Mouse (Mus musculus): ENCODE data around the gene Eef1a1. TPM values are rescaled to one million over a fixed set of nuclear protein-coding genes. Genes with fewer than 3 reads are reported as not detected.
"Not testable (repeated sequence)": the region's sequence is repeated elsewhere in the genome, so short reads cannot be mapped to it uniquely, and the experiment has no call there.

Gene Eef1a1
- polyA plus RNA-seq, 1 experiment from 2014 or later, result 3,742 TPM

GRCm38 (mm10) chr9:78481423-78482331 is 7.3 kb downstream of the Eef1a1 start:
- peak overlapping the region; percentile 100 for H3K27ac ChIP-seq (ENCODE audit: low read length)
- peak overlapping the region; percentile 68 for H3K4me2 ChIP-seq (ENCODE audit: low read length)
- peak overlapping the region; percentile 98 for H3K9ac ChIP-seq (replicated peaks; ENCODE audit: low read depth, low read length)
- H3K36me3 ChIP-seq (ENCODE audit: control insufficient read depth, insufficient read depth), result peaks cover 16% of the 10 kb centered on the region
- H3K4me1 ChIP-seq (replicated peaks; ENCODE audit: control insufficient read depth, insufficient read depth, low read length), result peaks cover 29% of the 10 kb centered on the region
- H3K4me3 ChIP-seq (replicated peaks; ENCODE audit: low read length), result peak overlapping the region; percentile 94
- no peaks in the 10 kb centered on the region for H3K9me3 ChIP-seq (ENCODE audit: control insufficient read depth, low read length)
- H3K27me3 ChIP-seq (replicated peaks; ENCODE audit: control insufficient read depth, insufficient read depth, low read length), result no peaks in the 10 kb centered on the region
- WGBS, result under 1% methylated on average over 75 of the region's 77 CpGs
- ATAC-seq, result peak; percentile 99

DNA sequence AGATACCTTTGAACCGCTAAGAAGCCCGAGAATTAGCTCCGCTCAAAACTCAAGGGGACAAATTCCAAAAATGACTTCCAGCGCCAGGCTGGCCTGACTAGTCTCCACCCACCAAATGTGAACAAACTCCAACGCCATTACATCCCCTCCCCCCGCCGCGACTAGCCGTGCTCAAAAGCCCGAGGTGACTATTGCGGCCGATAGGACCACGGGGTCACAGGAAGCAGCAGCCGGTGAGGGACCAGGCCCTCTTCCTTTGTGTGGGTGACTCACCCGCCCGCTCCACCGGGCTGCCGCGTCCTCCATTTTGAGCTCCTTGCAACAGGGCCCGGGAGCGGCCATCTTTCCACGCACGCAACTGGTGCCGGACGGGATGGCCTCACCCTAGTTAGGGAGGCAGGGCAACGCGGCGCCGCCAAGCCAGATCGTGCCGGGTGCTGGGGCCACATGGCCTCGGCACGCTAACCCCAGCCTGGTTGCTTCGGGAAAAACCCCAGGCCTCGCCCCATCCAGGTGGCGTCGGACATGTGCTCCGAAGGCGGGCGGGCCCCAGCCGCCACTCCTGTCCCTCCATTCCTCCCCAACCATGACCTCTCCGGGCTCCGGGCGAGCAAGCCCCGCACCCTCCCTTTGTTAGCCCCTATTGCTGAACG is 8.1 kb downstream of the Eef1a1 start:
- H3K36me3 ChIP-seq (ENCODE audit: control insufficient read depth, insufficient read depth), result peaks cover 20% of the 10 kb centered on the region
- peaks cover 29% of the 10 kb centered on the region for H3K4me1 ChIP-seq (replicated peaks; ENCODE audit: control insufficient read depth, insufficient read depth, low read length)
- H3K4me2 ChIP-seq (ENCODE audit: low read length), result peak overlapping the region; percentile 68
- no peaks in the 10 kb centered on the region for H3K27me3 ChIP-seq (replicated peaks; ENCODE audit: control insufficient read depth, insufficient read depth, low read length)
- peak overlapping the region; percentile 96 for H3K27ac ChIP-seq (ENCODE audit: low read length)
- ATAC-seq, result peak; percentile 8
- no peaks in the 10 kb centered on the region for H3K9me3 ChIP-seq (ENCODE audit: control insufficient read depth, low read length)
- under 1% methylated on average over 45 of the region's 46 CpGs for whole genome bisulfite sequencing
- peak overlapping the region; percentile 94 for H3K4me3 ChIP-seq (replicated peaks; ENCODE audit: low read length)
- peak overlapping the region; percentile 98 for H3K9ac ChIP-seq (replicated peaks; ENCODE audit: low read depth, low read length)

DNA sequence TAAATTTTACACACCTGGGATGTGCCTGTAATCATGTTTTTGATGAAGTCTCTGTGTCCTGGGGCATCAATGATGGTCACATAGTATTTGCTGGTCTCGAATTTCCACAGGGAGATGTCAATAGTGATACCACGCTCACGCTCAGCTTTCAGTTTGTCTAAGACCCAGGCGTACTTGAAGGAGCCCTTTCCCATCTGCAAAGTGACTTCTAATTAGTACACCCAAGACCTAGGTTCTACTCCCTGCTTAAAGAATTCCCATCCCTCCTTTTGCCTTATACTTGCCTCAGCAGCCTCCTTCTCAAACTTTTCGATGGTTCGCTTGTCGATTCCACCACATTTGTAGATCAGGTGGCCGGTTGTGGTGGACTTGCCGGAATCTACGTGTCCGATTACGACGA is 8.7 kb downstream of the Eef1a1 start:
- H3K4me1 ChIP-seq (replicated peaks; ENCODE audit: control insufficient read depth, insufficient read depth, low read length), result peaks cover 29% of the 10 kb centered on the region
- not testable (repeated sequence) for H3K27me3 ChIP-seq (replicated peaks; ENCODE audit: control insufficient read depth, insufficient read depth, low read length); H3K9me3 ChIP-seq (ENCODE audit: control insufficient read depth, low read length); ATAC-seq
- H3K27ac ChIP-seq (ENCODE audit: low read length), result peak overlapping the region; percentile 96; the same call in 1 of the 2 replicates
- peak overlapping the region; percentile 68 for H3K4me2 ChIP-seq (ENCODE audit: low read length)
- peak overlapping the region; percentile 94 for H3K4me3 ChIP-seq (replicated peaks; ENCODE audit: low read length)
- H3K9ac ChIP-seq (replicated peaks; ENCODE audit: low read depth, low read length), result peak overlapping the region; percentile 98
- peaks cover 20% of the 10 kb centered on the region for H3K36me3 ChIP-seq (ENCODE audit: control insufficient read depth, insufficient read depth)
- 0% methylated on average over 13 of the region's 13 CpGs for WGBS

- H3K27ac ChIP-seq (ENCODE audit: low read length); H3K27me3 ChIP-seq (replicated peaks; ENCODE audit: control insufficient read depth, insufficient read depth, low read length); ATAC-seq; H3K9me3 ChIP-seq (ENCODE audit: control insufficient read depth, low read length): not testable (repeated sequence)
- Histone ChIP-seq H3K4me3 (replicated peaks; ENCODE audit: low read length) (peak overlapping the region; percentile 30), H3K4me2 (ENCODE audit: low read length) (peak overlapping the region; percentile 68), H3K4me1 (replicated peaks; ENCODE audit: control insufficient read depth, insufficient read depth, low read length) (peaks cover 29% of the 10 kb centered on the region), H3K36me3 (ENCODE audit: control insufficient read depth, insufficient read depth) (peaks cover 22% of the 10 kb centered on the region), H3K9ac (replicated peaks; ENCODE audit: low read depth, low read length) (peak overlapping the region; percentile 29; the same call in 1 of the 2 replicates)
- 17% methylated on average over 8 of the region's 8 CpGs for WGBS
Observed at GRCm38 (mm10) chr9:78479308-78479707, 9.6 kb downstream of the Eef1a1 start.

GRCm38 (mm10) chr9:78478009-78478605 is 10.8 kb downstream of the Eef1a1 start:
- peaks cover 25% of the 10 kb centered on the region for H3K36me3 ChIP-seq (ENCODE audit: control insufficient read depth, insufficient read depth)
- not testable (repeated sequence) for H3K27me3 ChIP-seq (replicated peaks; ENCODE audit: control insufficient read depth, insufficient read depth, low read length); H3K4me3 ChIP-seq (replicated peaks; ENCODE audit: low read length); H3K9me3 ChIP-seq (ENCODE audit: control insufficient read depth, low read length); ATAC-seq; H3K27ac ChIP-seq (ENCODE audit: low read length); H3K9ac ChIP-seq (replicated peaks; ENCODE audit: low read depth, low read length); H3K4me2 ChIP-seq (ENCODE audit: low read length)
- 22% methylated on average over 1 of the region's 1 CpGs for WGBS
- H3K4me1 ChIP-seq (replicated peaks; ENCODE audit: control insufficient read depth, insufficient read depth, low read length), result peaks cover 29% of the 10 kb centered on the region

- 3% methylated on average over 5 of the region's 5 CpGs for WGBS
- Histone ChIP-seq H3K9me3 (ENCODE audit: control insufficient read depth, low read length) (no peaks in the 10 kb centered on the region), H3K4me2 (ENCODE audit: low read length) (no peak overlapping the region), H3K36me3 (ENCODE audit: control insufficient read depth, insufficient read depth) (peaks cover 25% of the 10 kb centered on the region), H3K9ac (replicated peaks; ENCODE audit: low read depth, low read length) (no peak overlapping the region), H3K4me1 (replicated peaks; ENCODE audit: control insufficient read depth, insufficient read depth, low read length) (peaks cover 23% of the 10 kb centered on the region), H3K27ac (ENCODE audit: low read length) (no peak overlapping the region), H3K27me3 (replicated peaks; ENCODE audit: control insufficient read depth, insufficient read depth, low read length) (no peaks in the 10 kb centered on the region), H3K4me3 (replicated peaks; ENCODE audit: low read length) (no peak overlapping the region)
- no peak for ATAC-seq
Observed at GRCm38 (mm10) chr9:78477021-78477551, 11.9 kb downstream of the Eef1a1 start.

DNA sequence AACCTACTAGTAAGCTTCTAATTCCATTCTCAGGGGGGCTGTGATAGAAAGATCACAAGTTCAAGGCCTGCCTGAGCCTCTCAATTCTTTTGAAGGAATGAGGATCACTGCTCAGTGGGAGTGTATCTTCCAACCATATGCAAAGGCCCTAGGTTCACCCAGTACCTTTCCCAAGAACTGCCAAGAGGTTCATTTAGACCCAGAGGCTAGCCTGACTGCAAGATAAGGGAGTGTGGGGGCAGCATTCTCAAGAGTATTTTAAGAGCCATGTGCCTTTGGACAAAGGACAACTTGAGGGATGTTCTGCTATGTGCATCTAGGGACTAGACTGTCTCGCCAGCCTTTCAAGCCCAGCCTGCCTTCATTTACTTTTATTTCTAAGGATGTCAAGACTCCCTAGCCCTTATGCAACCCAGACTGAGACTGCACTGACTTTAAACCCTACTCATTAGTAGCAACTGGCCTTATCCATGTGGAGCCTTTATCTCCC is 12.4 kb downstream of the Eef1a1 start:
- ATAC-seq, result no peak
- Histone ChIP-seq H3K9ac (replicated peaks; ENCODE audit: low read depth, low read length) (no peak overlapping the region), H3K4me3 (replicated peaks; ENCODE audit: low read length) (no peak overlapping the region), H3K27me3 (replicated peaks; ENCODE audit: control insufficient read depth, insufficient read depth, low read length) (no peaks in the 10 kb centered on the region), H3K4me1 (replicated peaks; ENCODE audit: control insufficient read depth, insufficient read depth, low read length) (peaks cover 23% of the 10 kb centered on the region), H3K27ac (ENCODE audit: low read length) (0 out of 2 replicates have a peak overlapping the region, but pooled peaks have one; percentile 4), H3K4me2 (ENCODE audit: low read length) (no peak overlapping the region), H3K9me3 (ENCODE audit: control insufficient read depth, low read length) (no peaks in the 10 kb centered on the region), H3K36me3 (ENCODE audit: control insufficient read depth, insufficient read depth) (peaks cover 25% of the 10 kb centered on the region)
- 7% methylated on average over 1 of the region's 1 CpGs for WGBS

DNA sequence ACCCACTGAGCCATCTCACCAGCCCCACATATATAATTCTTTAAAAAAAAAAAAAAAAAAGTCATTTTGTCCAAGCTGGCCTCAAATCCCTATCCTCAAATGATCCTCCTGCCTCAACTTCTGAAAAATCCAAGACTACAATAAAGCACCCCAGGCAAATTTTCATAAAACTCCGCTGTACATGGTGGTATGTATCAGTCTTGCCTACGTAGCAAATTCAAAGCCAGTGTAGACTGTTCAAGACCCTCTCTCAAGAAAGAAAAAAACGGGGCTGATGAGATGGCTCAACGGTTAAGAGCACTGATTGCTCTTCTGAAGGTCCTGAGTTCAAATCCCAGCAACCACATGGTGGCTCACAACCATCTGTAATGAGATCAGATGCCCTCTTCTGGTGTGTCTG is 13.1 kb downstream of the Eef1a1 start:
- H3K9ac ChIP-seq (replicated peaks; ENCODE audit: low read depth, low read length), result no peak overlapping the region
- peaks cover 23% of the 10 kb centered on the region for H3K4me1 ChIP-seq (replicated peaks; ENCODE audit: control insufficient read depth, insufficient read depth, low read length)
- no peak overlapping the region for H3K4me2 ChIP-seq (ENCODE audit: low read length)
- no peaks in the 10 kb centered on the region for H3K9me3 ChIP-seq (ENCODE audit: control insufficient read depth, low read length)
- no peaks in the 10 kb centered on the region for H3K27me3 ChIP-seq (replicated peaks; ENCODE audit: control insufficient read depth, insufficient read depth, low read length)
- 85% methylated on average over 4 of the region's 4 CpGs for WGBS
- ATAC-seq, result peak; percentile 8; the same call in 1 of the 2 replicates
- no peak overlapping the region for H3K4me3 ChIP-seq (replicated peaks; ENCODE audit: low read length)
- no peak overlapping the region for H3K27ac ChIP-seq (ENCODE audit: low read length)
- H3K36me3 ChIP-seq (ENCODE audit: control insufficient read depth, insufficient read depth), result peaks cover 26% of the 10 kb centered on the region

DNA sequence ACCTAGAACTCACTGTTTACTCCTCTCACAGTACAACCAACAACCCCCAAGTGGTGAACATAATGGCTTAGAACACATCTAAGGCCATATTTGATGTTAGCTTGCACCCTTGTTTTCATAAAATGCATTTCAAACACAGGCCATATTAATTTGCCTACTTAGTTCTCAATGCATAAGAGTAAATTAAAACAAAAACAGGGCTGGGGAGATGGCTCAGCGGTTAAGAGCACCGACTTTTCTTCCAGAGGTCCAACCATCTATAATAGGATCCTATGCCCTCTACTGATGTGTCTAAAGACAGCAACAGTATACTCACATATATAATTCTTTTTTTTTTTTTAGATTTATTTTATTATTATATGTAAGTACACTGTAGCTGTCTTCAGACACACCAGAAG is 13.6 kb downstream of the Eef1a1 start:
- ATAC-seq, result no peak
- no peaks in the 10 kb centered on the region for H3K27me3 ChIP-seq (replicated peaks; ENCODE audit: control insufficient read depth, insufficient read depth, low read length)
- peaks cover 30% of the 10 kb centered on the region for H3K36me3 ChIP-seq (ENCODE audit: control insufficient read depth, insufficient read depth)
- WGBS, result 90% methylated on average over 2 of the region's 2 CpGs
- H3K27ac ChIP-seq (ENCODE audit: low read length), result no peak overlapping the region
- no peak overlapping the region for H3K9ac ChIP-seq (replicated peaks; ENCODE audit: low read depth, low read length)
- no peak overlapping the region for H3K4me3 ChIP-seq (replicated peaks; ENCODE audit: low read length)
- no peak overlapping the region for H3K4me2 ChIP-seq (ENCODE audit: low read length)
- no peaks in the 10 kb centered on the region for H3K9me3 ChIP-seq (ENCODE audit: control insufficient read depth, low read length)
- H3K4me1 ChIP-seq (replicated peaks; ENCODE audit: control insufficient read depth, insufficient read depth, low read length), result peaks cover 23% of the 10 kb centered on the region
